Mouse (Mus musculus): ENCODE data around the gene Traf6.

Gene Traf6

GRCm38 (mm10) chr2:101678236-101679021, at the start of gene Traf6:
Traf6 (plus strand) TSS chr2:101678429.
- DNase-seq (ENCODE audit: low spot score in 2 of 2): peak; percentile 71 to 84

GRCm38 (mm10) chr2:101638979-101639839, 39.0 kb upstream of the Traf6 start:
- no peak for DNase-seq (ENCODE audit: low spot score in 2 of 2)

GRCm38 (mm10) chr2:101639840-101640350, 38.3 kb upstream of the Traf6 start:
- no peak for DNase-seq (ENCODE audit: low spot score in 2 of 2)

GRCm38 (mm10) chr2:101645841-101646240, 32.4 kb upstream of the Traf6 start:
- no peak for DNase-seq (ENCODE audit: low spot score in 2 of 2)

GRCm38 (mm10) chr2:101648361-101648760, 29.9 kb upstream of the Traf6 start:
- DNase-seq (ENCODE audit: low spot score in 2 of 2): no peak

GRCm38 (mm10) chr2:101649114-101649671, 29.0 kb upstream of the Traf6 start, which contains the start of the genes Rag1 and B230118H07Rik:
Rag1 (minus strand) TSS chr2:101649501.
B230118H07Rik (minus strand) TSS chr2:101649532.
- no peak for DNase-seq (ENCODE audit: low spot score in 2 of 2)

- no peak for DNase-seq (ENCODE audit: low spot score in 2 of 2)
Measured at GRCm38 (mm10) chr2:101650446-101650845, 27.8 kb upstream of the Traf6 start.

GRCm38 (mm10) chr2:101652204-101652920, 25.9 kb upstream of the Traf6 start:
- no peak for DNase-seq (ENCODE audit: low spot score in 2 of 2)

- DNase-seq (ENCODE audit: low spot score in 2 of 2): peak in 1 of 2 experiments; percentile 74
Measured at GRCm38 (mm10) chr2:101652921-101653597, 25.2 kb upstream of the Traf6 start.

GRCm38 (mm10) chr2:101660536-101660935, 17.7 kb upstream of the Traf6 start:
- no peak for DNase-seq (ENCODE audit: low spot score in 2 of 2)

- DNase-seq (ENCODE audit: low spot score in 2 of 2): peak; percentile 55 to 61
Measured at GRCm38 (mm10) chr2:101665058-101665702, 13.0 kb upstream of the Traf6 start.

GRCm38 (mm10) chr2:101665703-101666092, 12.5 kb upstream of the Traf6 start:
- no peak for DNase-seq (ENCODE audit: low spot score in 2 of 2)

GRCm38 (mm10) chr2:101668751-101669150, 9.5 kb upstream of the Traf6 start:
- no peak for DNase-seq (ENCODE audit: low spot score in 2 of 2)

- DNase-seq (ENCODE audit: low spot score in 2 of 2): no peak
Measured at GRCm38 (mm10) chr2:101673547-101673946, 4.7 kb upstream of the Traf6 start.

GRCm38 (mm10) chr2:101679164-101679784, 1.0 kb downstream of the Traf6 start:
- DNase-seq (ENCODE audit: low spot score in 2 of 2): no peak

- no peak for DNase-seq (ENCODE audit: low spot score in 2 of 2)
Measured at GRCm38 (mm10) chr2:101684421-101684820, 6.2 kb downstream of the Traf6 start.

GRCm38 (mm10) chr2:101688011-101688410, 9.8 kb downstream of the Traf6 start:
- DNase-seq (ENCODE audit: low spot score in 2 of 2): no peak

GRCm38 (mm10) chr2:101690252-101690827, 12.1 kb downstream of the Traf6 start:
- DNase-seq (ENCODE audit: low spot score in 2 of 2): no peak

- DNase-seq (ENCODE audit: low spot score in 2 of 2): no peak
Measured at GRCm38 (mm10) chr2:101693043-101693442, 14.8 kb downstream of the Traf6 start.

Measured in frontal cortex, postnatal 10 days (tissue).